Mouse (Mus musculus) splenic B cell, adult 2 months (primary cell): ENCODE data around the gene Bcl2a1a.
"Not testable (repeated sequence)": the region's sequence is repeated elsewhere in the genome, so short reads cannot be mapped to it uniquely, and the experiment has no call there.

ENCODE experiments used
- DNase-seq: peaks from one replicate; pipeline ENCODE4 v3.0.0-alpha.2; 2011; ENCODE audit warnings: low read depth, low spot score
- H3K27me3 ChIP-seq: 2 replicates; pipeline ENCODE4 v1.6.1; 2012; ENCODE audit warnings: mild to moderate bottlenecking, low read length, moderate library complexity, mixed read lengths; ENCODE audit not compliant: control insufficient read depth, poor library complexity, insufficient read depth, severe bottlenecking
- H3K36me3 ChIP-seq: 2 replicates; pipeline ENCODE4 v1.6.1; 2012; ENCODE audit warnings: mild to moderate bottlenecking, low read length, moderate library complexity, mixed read lengths; ENCODE audit not compliant: control insufficient read depth, poor library complexity, insufficient read depth, severe bottlenecking

Bcl2a1a gene

GRCm38 (mm10) chr9:88956670-88957153, at the start of gene Bcl2a1a:
Gene Bcl2a1a, plus strand, starts transcription at chr9:88956900.
- not testable (repeated sequence) for H3K36me3 ChIP-seq, DNase-seq, H3K27me3 ChIP-seq

- not testable (repeated sequence) for DNase-seq, H3K36me3 ChIP-seq, H3K27me3 ChIP-seq
Measured at GRCm38 (mm10) chr9:88916576-88916975, 40.1 kb upstream of the Bcl2a1a start.

- not testable (repeated sequence) for H3K27me3 ChIP-seq, DNase-seq, H3K36me3 ChIP-seq
Measured at GRCm38 (mm10) chr9:88938312-88938711, 18.4 kb upstream of the Bcl2a1a start.

- H3K27me3 ChIP-seq, DNase-seq: not testable (repeated sequence)
Measured at GRCm38 (mm10) chr9:88951466-88951865, 5.2 kb upstream of the Bcl2a1a start.

GRCm38 (mm10) chr9:88953151-88953550, 3.5 kb upstream of the Bcl2a1a start:
- DNase-seq, H3K36me3 ChIP-seq, H3K27me3 ChIP-seq: not testable (repeated sequence)

More at GRCm38 (mm10) chr9:88951466-88951865, 5.2 kb upstream of the Bcl2a1a start:
- H3K36me3 ChIP-seq = not testable (repeated sequence)

- not testable (repeated sequence) for H3K36me3 ChIP-seq, DNase-seq, H3K27me3 ChIP-seq
Measured at GRCm38 (mm10) chr9:88955224-88955623, 1.5 kb upstream of the Bcl2a1a start.

GRCm38 (mm10) chr9:88956035-88956434, 665 bp upstream of the Bcl2a1a start:
- not testable (repeated sequence) for DNase-seq, H3K27me3 ChIP-seq, H3K36me3 ChIP-seq

- H3K36me3 ChIP-seq = no peaks in the 10 kb centered on the region
- H3K27me3 ChIP-seq = no peaks in the 10 kb centered on the region
- DNase-seq = no peak
Measured at GRCm38 (mm10) chr9:88958891-88959290, 2.2 kb downstream of the Bcl2a1a start.

GRCm38 (mm10) chr9:88959981-88960380, 3.3 kb downstream of the Bcl2a1a start:
- H3K27me3 ChIP-seq, DNase-seq, H3K36me3 ChIP-seq: not testable (repeated sequence)

- DNase-seq, H3K36me3 ChIP-seq, H3K27me3 ChIP-seq: not testable (repeated sequence)
Measured at GRCm38 (mm10) chr9:88966462-88966861, 9.8 kb downstream of the Bcl2a1a start.

GRCm38 (mm10) chr9:88969502-88969901, 12.8 kb downstream of the Bcl2a1a start:
- not testable (repeated sequence) for H3K27me3 ChIP-seq, H3K36me3 ChIP-seq, DNase-seq

GRCm38 (mm10) chr9:88976875-88977274, 20.2 kb downstream of the Bcl2a1a start:
- DNase-seq, H3K36me3 ChIP-seq, H3K27me3 ChIP-seq: not testable (repeated sequence)

GRCm38 (mm10) chr9:88979781-88980180, 23.1 kb downstream of the Bcl2a1a start:
- not testable (repeated sequence) for H3K27me3 ChIP-seq, H3K36me3 ChIP-seq, DNase-seq

- not testable (repeated sequence) for H3K27me3 ChIP-seq, DNase-seq, H3K36me3 ChIP-seq
Measured at GRCm38 (mm10) chr9:89001541-89001940, 44.8 kb downstream of the Bcl2a1a start.
